ENCODE assay signal across 23 mouse cellular contexts in genomic region chr16:97940471-97940973, GRCm38 (mm10). TPM values are rescaled to one million over a fixed set of nuclear protein-coding genes. Genes with fewer than 3 reads are reported as not detected.
DNase-seq lines count a peak whose midpoint lies in the region; ATAC-seq and TF ChIP-seq lines count a peak whose summit lies in the region.
"Had no signal": no experiment of that assay in that cellular context is flagged by ENCODE, and none has a peak within 500 bp of the region (broad histone marks: within the 10 kb centered on the region; RNA-seq: fewer than 3 reads in every experiment).

No protein-coding gene starts in this region.

- H3K4me3 ChIP-seq in liver, adult 2 months (ENCODE audit: insufficient read depth, low read depth, low read length), result no peak overlapping the region
- no peak overlapping the region for H3K4me3 ChIP-seq in liver, embryonic 12.5 days
- no peak overlapping the region for H3K4me3 ChIP-seq in CH12.LX (replicated peaks in 1 of 3; ENCODE audit: low read depth in 2 of 3, low read length in 2 of 3, poor library complexity in 1 of 3)
- H3K4me3 ChIP-seq: embryonic facial prominence, embryonic 10.5 days; embryonic facial prominence, embryonic 13.5 days; erythroblast, embryonic 14.5 days; forebrain, embryonic 12.5 days; forebrain, embryonic 15.5 days; hindbrain, embryonic 12.5 days; hindbrain, embryonic 15.5 days had no signal

- peak overlapping the region; percentile 28; the same call in 1 of the 2 replicates for H3K27ac ChIP-seq in liver, adult 2 months (replicated peaks; ENCODE audit: insufficient read depth, low read depth, low read length)
- no peak overlapping the region for H3K27ac ChIP-seq in liver, embryonic 12.5 days
- H3K27ac ChIP-seq in CH12.LX (ENCODE audit: insufficient read depth, low read depth), result no peak overlapping the region
- H3K27ac ChIP-seq: embryonic facial prominence, embryonic 10.5 days; embryonic facial prominence, embryonic 13.5 days; forebrain, embryonic 12.5 days; forebrain, embryonic 15.5 days; hindbrain, embryonic 12.5 days; hindbrain, embryonic 15.5 days had no signal

- H3K4me2 ChIP-seq in liver, embryonic 12.5 days, result no peak overlapping the region
- H3K4me2 ChIP-seq in CH12.LX (ENCODE audit: insufficient read depth, low read depth, poor library complexity, severe bottlenecking), result no peak overlapping the region
- H3K4me2 ChIP-seq: embryonic facial prominence, embryonic 13.5 days; forebrain, embryonic 12.5 days; forebrain, embryonic 15.5 days; heart, embryonic 11.5 days; hindbrain, embryonic 12.5 days; hindbrain, embryonic 15.5 days had no signal

- H3K9me3 ChIP-seq in liver, embryonic 12.5 days (replicated peaks), result no peaks in the 10 kb centered on the region
- no peaks in the 10 kb centered on the region for H3K9me3 ChIP-seq in CH12.LX (replicated peaks; ENCODE audit: low read length)
- H3K9me3 ChIP-seq: embryonic facial prominence, embryonic 10.5 days; embryonic facial prominence, embryonic 13.5 days; forebrain, embryonic 12.5 days; forebrain, embryonic 15.5 days; hindbrain, embryonic 12.5 days; hindbrain, embryonic 15.5 days had no signal

- DNase-seq in liver, adult 2 months (ENCODE audit: extremely low read depth, low read depth, low spot score), result peak; percentile 91
- no peak for DNase-seq in CH12.LX (ENCODE audit: extremely low read depth)
- DNase-seq in Patski (ENCODE audit: low read depth, low spot score), result no peak
- no peak for DNase-seq in adrenal gland, adult (ENCODE audit: inconsistent age in 2 of 2, low spot score in 1 of 2)
- DNase-seq in thymus, postnatal 36 days, result no peak
- DNase-seq: adrenal gland, adult 2 months; adrenal gland, postnatal 14 days; cerebellum, adult 11-12 months; cerebellum, adult 8-10 months; cerebellum, postnatal 10 days; cerebellum, postnatal 36 days; embryo, embryonic 11 days; gastrocnemius, postnatal 25 days had no signal

- ATAC-seq in liver, embryonic 12.5 days, result no peak
- ATAC-seq in Patski, result no peak
- ATAC-seq: CD4-positive, CD25-positive, alpha-beta regulatory T cell, adult 4 months; forebrain, embryonic 15.5 days had no signal

- peaks cover 12% of the 10 kb centered on the region for H3K4me1 ChIP-seq in liver, adult 2 months (ENCODE audit: control insufficient read depth, insufficient read depth, low read length)
- no peaks in the 10 kb centered on the region for H3K4me1 ChIP-seq in liver, embryonic 12.5 days
- H3K4me1 ChIP-seq in CH12.LX (ENCODE audit: control insufficient read depth in 1 of 2, insufficient read depth in 2 of 2), result no peaks in the 10 kb centered on the region
- H3K4me1 ChIP-seq: embryonic facial prominence, embryonic 10.5 days; embryonic facial prominence, embryonic 13.5 days; forebrain, embryonic 12.5 days; forebrain, embryonic 15.5 days; hindbrain, embryonic 12.5 days; hindbrain, embryonic 15.5 days had no signal

- no peaks in the 10 kb centered on the region for H3K79me2 ChIP-seq in liver, adult 2 months (ENCODE audit: control insufficient read depth, insufficient read depth, low read length)
- no peaks in the 10 kb centered on the region for H3K79me2 ChIP-seq in CH12.LX (replicated peaks; ENCODE audit: control insufficient read depth, extremely low read depth, insufficient read depth, poor library complexity, severe bottlenecking)

- POLR2A ChIA-PET in Patski (lab: Charles Lee), result no interaction called here

- dilution Hi-C loops in CH12.LX (cut with MboI; ENCODE audit: extremely low pct_ligation_motif_present, extremely low pct_unique_long_range_greater_than_20kb, low sequenced_read_pairs), result no loop called here

- in situ Hi-C loops in CH12.LX (cut with MboI; ENCODE audit: low pct_ligation_motif_present, low pct_unique_long_range_greater_than_20kb, low sequenced_read_pairs), result no loop called here
- in situ Hi-C loops in Patski (cut with MboI; ENCODE audit: low pct_unique_long_range_greater_than_20kb), result no loop called here

- CTCF ChIA-PET in Patski (lab: Charles Lee), result interaction anchor here (1.3 kb wide), 1 partner anchor 121 kb away, joined by 3 read pairs; no protein-coding TSS in a partner anchor

- no peak overlapping the region for H3K9ac ChIP-seq in liver, adult 2 months (ENCODE audit: low read depth, low read length)
- no peak overlapping the region for H3K9ac ChIP-seq in liver, embryonic 12.5 days
- H3K9ac ChIP-seq in CH12.LX (ENCODE audit: insufficient read depth, low read depth), result no peak overlapping the region
- H3K9ac ChIP-seq: embryonic facial prominence, embryonic 13.5 days; forebrain, embryonic 12.5 days; forebrain, embryonic 15.5 days; hindbrain, embryonic 12.5 days; hindbrain, embryonic 15.5 days had no signal

- no peak for TF ChIP-seq POLR2A in liver, adult 2 months (IDR thresholded peaks at IDR 0.05; ENCODE audit: extremely low read depth, insufficient read depth, low read length)
- no peak for TF ChIP-seq POLR2A in CH12.LX (IDR thresholded peaks at IDR 0.05; ENCODE audit: low read depth, low read length)

- WGBS in liver, adult 2 months, result 55% methylated on average over 3 of the region's 3 CpGs
- WGBS in liver, embryonic 12.5 days (ENCODE audit: insufficient replicate concordance), result 57% methylated on average over 3 of the region's 3 CpGs

- TF ChIP-seq RAD21 in CH12.LX (IDR thresholded peaks at IDR 0.05; ENCODE audit: low read depth, low read length), result peak; percentile 15

- no peak for TF ChIP-seq EP300 in CH12.LX (IDR thresholded peaks at IDR 0.05; ENCODE audit: low read length)

- H3K27me3 ChIP-seq in liver, adult 2 months (ENCODE audit: control insufficient read depth, insufficient read depth, low read length), result no peaks in the 10 kb centered on the region
- H3K27me3 ChIP-seq in liver, embryonic 12.5 days (replicated peaks), result no peaks in the 10 kb centered on the region
- H3K27me3 ChIP-seq in CH12.LX (replicated peaks) (no peaks in the 10 kb centered on the region), Patski (no peaks in the 10 kb centered on the region)
- H3K27me3 ChIP-seq: embryonic facial prominence, embryonic 13.5 days; forebrain, embryonic 12.5 days; forebrain, embryonic 15.5 days; hindbrain, embryonic 12.5 days; hindbrain, embryonic 15.5 days had no signal

- H3K36me3 ChIP-seq in liver, adult 2 months (ENCODE audit: control insufficient read depth, insufficient read depth, low read length), result peaks cover 2% of the 10 kb centered on the region
- H3K36me3 ChIP-seq in liver, embryonic 12.5 days, result 0 out of 2 replicates have a peak, but pooled peaks cover 4% of the 10 kb centered on the region
- peaks cover 0 to 18% of the 10 kb centered on the region in 2 experiments for H3K36me3 ChIP-seq in CH12.LX (replicated peaks in 1 of 2; ENCODE audit: control insufficient read depth in 1 of 2, insufficient read depth in 1 of 2, low read length in 1 of 2)
- H3K36me3 ChIP-seq: forebrain, embryonic 12.5 days; forebrain, embryonic 15.5 days; hindbrain, embryonic 12.5 days; hindbrain, embryonic 15.5 days had no signal

- TF ChIP-seq CTCF in liver, adult 2 months (IDR thresholded peaks at IDR 0.05; ENCODE audit: low read depth, low read length), result peak; percentile 75
- peak in 1 of 2 experiments; percentile 17; a peak in 2 of 4 replicates for TF ChIP-seq CTCF in CH12.LX (conservative IDR thresholded peaks at IDR 0.05 in 1 of 2, IDR thresholded peaks at IDR 0.05 in 1 of 2; ENCODE audit: low read depth in 2 of 2, low read length in 2 of 2)
- peak; percentile 24 for TF ChIP-seq CTCF in Patski (IDR thresholded peaks at IDR 0.05)

TF ChIP-seq in CH12.LX, 34 proteins besides CTCF, POLR2A, EP300 and RAD21:
- TF ChIP-seq HCFC1 (IDR thresholded peaks at IDR 0.05; ENCODE audit: low read depth, low read length), result no peak
- TF ChIP-seq PAX5 (IDR thresholded peaks at IDR 0.05; ENCODE audit: low read length), result no peak
- no peak for TF ChIP-seq RCOR1 (conservative IDR thresholded peaks at IDR 0.05; ENCODE audit: low read depth, low read length)
- TF ChIP-seq MYC (IDR thresholded peaks at IDR 0.05; ENCODE audit: low read depth, low read length), result no peak

RNA-seq across cellular contexts. Expression of gene C2cd2, which starts 21.9 kb away (rescaled TPM):
- total RNA-seq in liver, adult 2 months (2014; rRNA removed), result 56.7 and 57.1 TPM in 2 replicates
- 173 and 183 TPM in 2 replicates for polyA plus RNA-seq in liver, adult 2 months (2012; rRNA removed)
- 8.8 and 10.0 TPM in 2 replicates for polyA plus RNA-seq in liver, embryonic 12.5 days (2016; fragmentation: Nextera tagmentation; extraction: Ambion mirVana)
- total RNA-seq in CH12.LX (2012; rRNA removed) (7.7 and 8.5 TPM in 2 replicates), CH12.LX (2014; rRNA removed) (11.2 and 11.3 TPM in 2 replicates)
- polyA plus RNA-seq in CH12.LX (2012; ENCODE audit: insufficient read length, low read depth) (14.5 and 19.7 TPM in 2 replicates), Patski (2021) (13.8 TPM)

RNA-seq across cellular contexts. Expression of gene Zbtb21, which starts 21.9 kb away (rescaled TPM):
- 4.2 and 5.7 TPM in 2 replicates for total RNA-seq in liver, adult 2 months (2014; rRNA removed)
- polyA plus RNA-seq in liver, adult 2 months (2012; rRNA removed), result 7.2 and 8.8 TPM in 2 replicates
- polyA plus RNA-seq in liver, embryonic 12.5 days (2016; fragmentation: Nextera tagmentation; extraction: Ambion mirVana), result 5.0 and 5.1 TPM in 2 replicates
- 18.3 and 24.8 TPM in 2 replicates for total RNA-seq in CH12.LX (2012; rRNA removed)
- 8.9 and 9.9 TPM in 2 replicates for total RNA-seq in CH12.LX (2014; rRNA removed)
- 13.2 and 15.3 TPM in 2 replicates for polyA plus RNA-seq in CH12.LX (2012; ENCODE audit: insufficient read length, low read depth)
- 23.0 TPM for polyA plus RNA-seq in Patski (2021)

RNA-seq across cellular contexts. Expression of gene B230307C23Rik, which starts 56.6 kb away (rescaled TPM):
- total RNA-seq in liver, adult 2 months (2014; rRNA removed), result 7.8 and 8.0 TPM in 2 replicates
- polyA plus RNA-seq in liver, adult 2 months (2012; rRNA removed), result 3.9 and 5.4 TPM in 2 replicates
- 20.3 and 22.2 TPM in 2 replicates for polyA plus RNA-seq in liver, embryonic 12.5 days (2016; fragmentation: Nextera tagmentation; extraction: Ambion mirVana)
- total RNA-seq in CH12.LX (2012; rRNA removed), result 50.8 and 60.9 TPM in 2 replicates
- 53.3 and 58.9 TPM in 2 replicates for total RNA-seq in CH12.LX (2014; rRNA removed)
- polyA plus RNA-seq in CH12.LX (2012; ENCODE audit: insufficient read length, low read depth), result 48.7 and 50.7 TPM in 2 replicates
- 14.3 TPM for polyA plus RNA-seq in Patski (2021)
